Mouse (Mus musculus): ENCODE data around the gene Eef1akmt1.

Gene Eef1akmt1

GRCm38 (mm10) chr14:57523762-57524161 is 47.6 kb downstream of the Eef1akmt1 start:
- no peak for DNase-seq (ENCODE audit: low spot score in 2 of 2)

- no peak for DNase-seq (ENCODE audit: low spot score in 2 of 2)
Observed at GRCm38 (mm10) chr14:57517001-57517400, 54.4 kb downstream of the Eef1akmt1 start.

GRCm38 (mm10) chr14:57515156-57515762 is 56.2 kb downstream of the Eef1akmt1 start:
- DNase-seq (ENCODE audit: low spot score in 2 of 2) = no peak

- DNase-seq (ENCODE audit: low spot score in 2 of 2) = no peak
Observed at GRCm38 (mm10) chr14:57509554-57509953, 61.9 kb downstream of the Eef1akmt1 start.

- no peak for DNase-seq (ENCODE audit: low spot score in 2 of 2)
Observed at GRCm38 (mm10) chr14:57503729-57504128, 67.7 kb downstream of the Eef1akmt1 start.

All from natural killer cell, adult 2 months (primary cell).